Mouse (Mus musculus) heart, postnatal 25 days (tissue): ENCODE data around the gene Kars. TPM values are rescaled to one million over a fixed set of nuclear protein-coding genes. Genes with fewer than 3 reads are reported as not detected.

ENCODE experiments used
- DNase-seq: peaks from one replicate; pipeline ENCODE4 v3.0.0; 2022; ENCODE audit warnings: low spot score
- intact Hi-C: fragments of 180-260 bp; cut with DNase I; formaldehyde crosslinking; loops from one replicate; pipeline ENCODE4 v1.15.1; 2025
- total RNA-seq, 2 experiments: library from RNA; stranded (reverse); gene quantifications; 2 replicates each; pipeline ENCODE4 v1.2.3; 2021

The Kars gene
- total RNA-seq, 2 experiments from 2014 or later, result 92.7 to 92.8 TPM

DNA sequence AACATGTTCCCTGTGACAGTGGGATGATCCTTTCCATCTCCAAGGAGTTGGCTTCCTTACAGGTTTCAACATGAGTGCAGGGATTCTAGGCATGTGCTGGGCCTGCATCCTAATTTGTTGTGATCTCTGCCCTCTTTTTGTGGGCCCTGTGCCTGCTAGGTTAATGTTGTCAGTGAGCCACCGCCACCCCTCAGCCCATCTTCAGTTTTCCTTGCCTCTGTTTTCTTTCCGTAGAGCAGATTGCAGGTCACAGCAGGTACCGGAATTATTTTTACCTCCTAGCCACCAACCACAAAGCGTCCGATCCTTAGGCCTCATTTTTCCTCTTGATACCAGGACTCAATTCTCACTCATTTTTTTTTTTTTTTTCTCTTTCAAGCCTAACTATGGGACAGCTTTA, 59.2 kb downstream of the Kars start:
- no peak for DNase-seq
- intact Hi-C loops, result no loop called here

DNA sequence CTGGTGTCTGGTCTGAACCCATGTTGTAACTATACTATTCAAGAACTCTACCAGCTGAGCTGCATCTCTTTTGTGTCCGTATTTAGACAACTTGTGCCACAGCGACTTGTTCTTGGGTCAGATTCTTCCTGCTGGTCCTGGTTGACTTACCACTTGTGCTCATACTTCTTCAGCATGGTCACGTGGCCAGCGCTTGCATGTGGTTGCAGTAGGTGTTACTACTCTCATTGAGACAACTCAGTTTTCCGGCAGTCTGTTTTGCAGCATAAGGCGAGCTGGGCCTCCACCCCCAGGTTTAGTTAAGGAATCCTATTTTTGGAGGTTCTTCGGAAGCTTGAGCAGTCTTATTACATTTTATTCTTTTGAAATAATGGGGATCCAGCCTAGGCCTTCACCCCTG, 59.8 kb downstream of the Kars start:
- DNase-seq, result no peak
- intact Hi-C loops, result no loop called here

DNA sequence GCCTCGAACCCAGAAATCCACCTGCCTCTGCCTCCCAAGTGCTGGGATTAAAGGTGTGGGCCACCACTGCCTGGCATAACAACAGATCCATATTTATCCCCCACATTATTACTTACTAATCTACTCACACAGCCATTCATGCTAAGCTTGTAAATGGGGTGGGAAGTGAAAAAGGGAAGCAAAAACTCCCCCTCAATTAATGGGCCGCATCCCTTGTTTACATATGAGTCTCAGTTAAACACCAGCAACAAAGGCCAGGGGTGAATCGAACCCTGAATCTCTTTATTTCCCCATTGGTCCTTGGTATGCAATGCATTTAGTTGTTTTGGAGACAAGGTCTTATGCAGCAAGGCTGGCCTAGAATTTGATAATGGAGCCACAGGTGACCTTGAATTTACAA, 60.3 kb downstream of the Kars start:
- DNase-seq, result no peak
- intact Hi-C loops, result no loop called here

DNA sequence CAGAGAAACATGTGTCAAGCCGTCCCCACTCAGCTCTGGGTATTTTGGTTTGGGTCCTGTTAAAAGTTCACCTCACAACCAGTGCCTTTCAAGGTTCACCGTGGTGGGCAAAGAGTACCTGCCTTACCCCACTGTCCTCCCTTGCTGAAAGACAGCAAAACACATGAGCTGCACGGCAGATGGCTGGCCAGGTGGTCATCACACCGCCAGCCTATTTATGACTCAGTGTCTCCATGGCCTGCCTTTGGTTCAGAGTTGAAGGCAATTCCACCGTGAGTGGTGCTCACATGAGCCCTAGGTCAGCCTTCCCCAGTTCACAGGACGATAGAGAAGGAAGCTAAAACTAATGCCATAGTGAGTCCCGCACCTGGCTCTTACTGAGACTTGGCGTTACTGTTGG, 63.2 kb downstream of the Kars start:
- intact Hi-C loops, result no loop called here
- DNase-seq, result no peak

DNA sequence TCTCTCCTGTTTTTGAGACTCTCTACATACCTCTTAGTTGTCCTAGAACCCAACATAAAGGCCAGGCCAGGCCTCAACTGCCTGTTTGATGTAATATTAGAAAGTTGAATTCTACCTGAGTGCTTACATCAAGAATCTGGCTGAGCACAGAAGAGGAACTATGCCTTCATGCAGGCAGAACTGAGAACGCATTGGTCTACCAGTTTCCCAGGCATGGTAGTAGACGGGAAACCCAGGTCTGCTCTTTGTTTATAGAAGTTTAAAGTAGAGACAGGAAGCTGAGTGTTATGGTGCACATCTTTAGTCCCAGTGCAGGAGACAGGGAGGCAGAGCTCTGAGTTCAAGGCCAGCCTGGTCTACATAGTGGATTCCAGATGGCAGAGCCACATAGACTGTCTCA, 64.0 kb downstream of the Kars start:
- intact Hi-C loops, result no loop called here
- DNase-seq, result no peak

DNA sequence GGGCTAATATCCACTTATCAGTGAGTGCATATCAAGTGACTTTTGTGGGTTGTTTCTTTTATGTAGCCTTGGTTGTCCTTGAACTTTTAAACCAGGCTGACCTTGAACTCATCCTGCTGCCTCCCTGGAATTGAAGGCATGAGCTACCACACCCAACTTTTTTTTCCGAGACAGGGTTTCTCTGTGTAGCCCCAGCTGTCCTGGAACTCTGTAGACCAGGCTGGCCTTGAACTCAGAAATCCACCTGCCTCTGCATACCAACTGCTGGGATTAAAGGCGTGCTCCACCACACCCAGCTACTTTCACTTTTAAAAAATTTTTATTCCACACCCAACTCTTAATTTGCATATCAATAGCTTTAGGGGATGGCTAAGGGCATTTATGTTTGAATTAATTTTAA, 67.6 kb downstream of the Kars start:
- intact Hi-C loops, result loop anchor here (5.0 kb wide), 1 partner anchor 49 kb away; the partner anchor contains the start of gene Adat1
- no peak for DNase-seq

Other genes with a start within 250 kb of the Kars start
- 10 to 100 TPM; 30.9 to 35.7 TPM for gene Cfdp1, start 157.0 kb downstream of the Kars start, total RNA-seq
- gene Tmem170, start 134.6 kb downstream of the Kars start, total RNA-seq, result 1 to 10 TPM; 2.9 to 3.1 TPM
- gene Chst5, start 100.9 kb downstream of the Kars start, total RNA-seq, result not detected
- 1 to 10 TPM; 1.5 to 2.1 TPM for gene Tmem231, start 77.4 kb downstream of the Kars start, total RNA-seq
- 100 to 1,000 TPM; 123 to 129 TPM for gene Gabarapl2, start 70.6 kb downstream of the Kars start, total RNA-seq
- gene Adat1, start 19.0 kb downstream of the Kars start, total RNA-seq, result 1 to 10 TPM; 1.5 to 2.4 TPM
- gene Terf2ip, start 75 bp upstream of the Kars start, total RNA-seq, result 1 to 10 TPM; 9.9 TPM
- not detected for gene Gm6793, start 3.7 kb upstream of the Kars start, total RNA-seq